Mouse (Mus musculus): Measurements from ENCODE around the gene Ppp6r2. TPM values are rescaled to one million over a fixed set of nuclear protein-coding genes. Genes with fewer than 3 reads are reported as not detected.

The Ppp6r2 gene
- polyA plus RNA-seq, 1 experiment from 2014 or later, result 29.8 TPM

Small RNAs within 50 kb of the gene (microRNA-seq; reads per million reads assigned to microRNA genes)
- gene Mir6958 (1.9 reads per million), gene Mir6959 (not detected), gene Mir7118 (not detected)

Other genes with a start within 250 kb of the Ppp6r2 start
- not detected in 2 replicates for gene Mlc1, start 232.5 kb upstream of the Ppp6r2 start, polyA plus RNA-seq (2014; fragmentation: Nextera tagmentation; extraction: Ambion mirVana)
- gene Mov10l1, start 228.6 kb upstream of the Ppp6r2 start, polyA plus RNA-seq (2014; fragmentation: Nextera tagmentation; extraction: Ambion mirVana), result not detected in 2 replicates
- 0.06 and 0.77 TPM in 2 replicates for gene Panx2, start 151.8 kb upstream of the Ppp6r2 start, polyA plus RNA-seq (2014; fragmentation: Nextera tagmentation; extraction: Ambion mirVana)
- 37.9 and 49.3 TPM in 2 replicates for gene Trabd, start 136.4 kb upstream of the Ppp6r2 start, polyA plus RNA-seq (2014; fragmentation: Nextera tagmentation; extraction: Ambion mirVana)
- 18.8 and 21.4 TPM in 2 replicates for gene Selenoo, start 122.5 kb upstream of the Ppp6r2 start, polyA plus RNA-seq (2014; fragmentation: Nextera tagmentation; extraction: Ambion mirVana)
- 10.9 and 21.0 TPM in 2 replicates for gene Tubgcp6, start 88.4 kb upstream of the Ppp6r2 start, polyA plus RNA-seq (2014; fragmentation: Nextera tagmentation; extraction: Ambion mirVana)
- gene Hdac10, start 82.9 kb upstream of the Ppp6r2 start, polyA plus RNA-seq (2014; fragmentation: Nextera tagmentation; extraction: Ambion mirVana), result 9.2 and 12.9 TPM in 2 replicates
- 20.8 and 23.4 TPM in 2 replicates for gene Mapk12, start 70.8 kb upstream of the Ppp6r2 start, polyA plus RNA-seq (2014; fragmentation: Nextera tagmentation; extraction: Ambion mirVana)
- gene Mapk11, start 61.9 kb upstream of the Ppp6r2 start, polyA plus RNA-seq (2014; fragmentation: Nextera tagmentation; extraction: Ambion mirVana), result 8.4 and 14.8 TPM in 2 replicates
- 124 and 165 TPM in 2 replicates for gene Plxnb2, start 30.8 kb upstream of the Ppp6r2 start, polyA plus RNA-seq (2014; fragmentation: Nextera tagmentation; extraction: Ambion mirVana)
- gene Dennd6b, start 15.1 kb upstream of the Ppp6r2 start, polyA plus RNA-seq (2014; fragmentation: Nextera tagmentation; extraction: Ambion mirVana), result 15.8 and 16.6 TPM in 2 replicates
- gene Sbf1, start 103.8 kb downstream of the Ppp6r2 start, polyA plus RNA-seq (2014; fragmentation: Nextera tagmentation; extraction: Ambion mirVana), result 55.6 and 62.0 TPM in 2 replicates
- gene Adm2, start 111.2 kb downstream of the Ppp6r2 start, polyA plus RNA-seq (2014; fragmentation: Nextera tagmentation; extraction: Ambion mirVana), result 0.43 and 0.44 TPM in 2 replicates
- gene Miox, start 122.8 kb downstream of the Ppp6r2 start, polyA plus RNA-seq (2014; fragmentation: Nextera tagmentation; extraction: Ambion mirVana), result 0.76 TPM in 1 of 2 replicates, not detected in the other
- 28.0 and 48.1 TPM in 2 replicates for gene Lmf2, start 144.1 kb downstream of the Ppp6r2 start, polyA plus RNA-seq (2014; fragmentation: Nextera tagmentation; extraction: Ambion mirVana)
- 130 and 151 TPM in 2 replicates for gene Ncaph2, start 144.2 kb downstream of the Ppp6r2 start, polyA plus RNA-seq (2014; fragmentation: Nextera tagmentation; extraction: Ambion mirVana)
- 10.2 and 11.4 TPM in 2 replicates for gene Sco2, start 162.3 kb downstream of the Ppp6r2 start, polyA plus RNA-seq (2014; fragmentation: Nextera tagmentation; extraction: Ambion mirVana)
- gene Tymp, start 165.5 kb downstream of the Ppp6r2 start, polyA plus RNA-seq (2014; fragmentation: Nextera tagmentation; extraction: Ambion mirVana), result 1.6 and 1.8 TPM in 2 replicates
- gene Odf3b, start 167.7 kb downstream of the Ppp6r2 start, polyA plus RNA-seq (2014; fragmentation: Nextera tagmentation; extraction: Ambion mirVana), result 0.50 TPM in 1 of 2 replicates, not detected in the other
- gene Klhdc7b, start 173.4 kb downstream of the Ppp6r2 start, polyA plus RNA-seq (2014; fragmentation: Nextera tagmentation; extraction: Ambion mirVana), result not detected in 2 replicates
- not detected in 2 replicates for gene Syce3, start 198.9 kb downstream of the Ppp6r2 start, polyA plus RNA-seq (2014; fragmentation: Nextera tagmentation; extraction: Ambion mirVana)
- 1.7 and 2.5 TPM in 2 replicates for gene Cpt1b, start 214.3 kb downstream of the Ppp6r2 start, polyA plus RNA-seq (2014; fragmentation: Nextera tagmentation; extraction: Ambion mirVana)
- gene C730034F03Rik, start 218.0 kb downstream of the Ppp6r2 start, polyA plus RNA-seq (2014; fragmentation: Nextera tagmentation; extraction: Ambion mirVana), result 3.1 TPM in 2 replicates
- not detected in 2 replicates for gene Gm44502, start 218.1 kb downstream of the Ppp6r2 start, polyA plus RNA-seq (2014; fragmentation: Nextera tagmentation; extraction: Ambion mirVana)
- gene Chkb, start 218.4 kb downstream of the Ppp6r2 start, polyA plus RNA-seq (2014; fragmentation: Nextera tagmentation; extraction: Ambion mirVana), result 51.7 and 57.7 TPM in 2 replicates
- gene Mapk8ip2, start 242.4 kb downstream of the Ppp6r2 start, polyA plus RNA-seq (2014; fragmentation: Nextera tagmentation; extraction: Ambion mirVana), result 0.34 and 0.37 TPM in 2 replicates

All from kidney, embryonic 14.5 days (tissue).